Mouse (Mus musculus): ENCODE measurements at regions not wholly inside any gene's neighbourhood (a gene's known extent, or its start where the extent isn't known, plus 50 kb on each side); places are given as distances from the start of the nearest gene placed in this dataset.
A peak's percentile ranks its signal among the peaks of the same experiment; 100 is the strongest.

GRCm38 (mm10) chr4:131366656-131367055, 422.5 kb downstream of the Matn1 start:
- DNase-seq (ENCODE audit: low spot score): no peak

- no peak for DNase-seq (ENCODE audit: low spot score)
These were observed 428.3 kb downstream of the Matn1 start for GRCm38 (mm10) chr4:131372517-131372916.

DNA sequence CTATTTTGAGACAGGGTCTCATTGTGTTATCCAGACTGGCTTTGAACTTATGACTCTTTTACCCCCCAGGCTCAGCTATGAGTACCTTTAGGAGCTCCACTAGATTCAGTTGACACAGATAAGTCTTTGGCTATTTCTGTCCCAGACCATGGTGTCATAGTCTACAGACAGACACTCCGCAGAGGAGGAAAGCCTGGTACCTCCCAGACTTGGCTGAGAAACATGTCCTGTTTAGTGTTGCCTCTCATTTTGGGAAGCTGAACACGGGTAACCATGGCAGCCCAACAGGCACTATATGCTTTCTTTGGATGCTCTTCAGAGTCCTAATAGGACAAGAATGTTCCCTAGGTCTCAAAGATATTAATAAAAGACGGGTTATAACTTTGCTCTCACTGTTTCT, 429.0 kb downstream of the Matn1 start:
- no peak for DNase-seq (ENCODE audit: low spot score)

DNA sequence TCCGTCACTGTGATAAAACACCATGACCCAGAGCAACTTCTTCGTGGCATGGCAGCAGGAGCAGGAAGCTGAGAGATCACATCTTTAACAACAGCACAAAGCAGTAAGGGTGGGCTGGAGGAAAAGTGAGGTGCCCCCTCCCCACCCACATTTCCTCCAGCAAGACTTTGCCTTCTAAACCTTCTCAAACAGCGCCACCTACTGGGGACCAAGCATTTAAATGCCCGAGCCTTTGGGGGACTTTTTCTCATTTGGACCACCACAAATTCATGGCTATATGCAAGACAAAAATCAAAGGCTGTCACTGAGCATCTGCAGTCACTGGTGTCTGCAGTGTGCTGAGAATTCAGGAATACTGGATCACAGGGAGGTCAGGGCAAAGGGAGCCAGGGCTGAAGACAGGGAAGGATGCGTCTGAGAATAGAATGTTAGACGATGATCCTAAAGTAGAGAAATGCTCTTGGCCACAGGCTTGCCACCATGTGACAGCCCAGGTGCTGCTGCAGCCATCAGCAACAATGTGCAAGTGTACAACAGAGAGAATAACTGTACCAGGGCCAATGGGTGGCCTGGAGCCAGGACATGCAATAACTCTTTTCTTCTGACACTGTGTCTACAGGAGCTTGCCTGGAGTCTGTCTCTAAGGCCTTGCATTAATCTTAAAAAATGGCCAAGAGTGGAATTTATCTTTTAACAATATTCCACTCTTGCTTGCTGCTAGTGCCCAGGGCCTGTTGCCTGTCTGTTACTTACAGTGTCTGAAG, 430.5 kb downstream of the Matn1 start:
- no peak for DNase-seq (ENCODE audit: low spot score)

DNA sequence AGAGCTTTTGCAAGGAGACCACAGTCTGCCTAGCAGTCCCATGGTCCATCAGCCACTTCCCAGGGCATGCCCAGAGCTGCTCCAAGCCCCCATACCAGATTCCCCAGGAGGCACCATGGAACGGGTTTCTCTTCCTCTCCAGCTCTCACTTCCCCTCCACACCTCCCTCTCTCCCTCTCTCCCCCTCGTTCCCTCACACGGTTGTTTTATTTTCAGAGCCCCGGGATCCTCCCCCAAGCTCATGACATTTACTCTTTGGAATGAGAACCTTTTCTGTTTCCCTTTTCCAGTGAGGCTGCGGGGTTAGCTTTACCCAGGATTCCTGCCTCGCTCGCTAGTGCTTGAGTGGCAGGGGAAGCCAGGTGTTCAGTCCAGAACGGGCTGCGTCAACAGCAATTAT, 436.9 kb downstream of the Matn1 start:
- no peak for DNase-seq (ENCODE audit: low spot score)

- no peak for DNase-seq (ENCODE audit: low spot score)
These were observed 437.3 kb downstream of the Matn1 start for GRCm38 (mm10) chr4:131381529-131381928.

GRCm38 (mm10) chr4:131383862-131384261, 439.7 kb downstream of the Matn1 start:
- DNase-seq (ENCODE audit: low spot score): no peak

GRCm38 (mm10) chr4:131386961-131387360, 442.8 kb downstream of the Matn1 start:
- no peak for DNase-seq (ENCODE audit: low spot score)

DNA sequence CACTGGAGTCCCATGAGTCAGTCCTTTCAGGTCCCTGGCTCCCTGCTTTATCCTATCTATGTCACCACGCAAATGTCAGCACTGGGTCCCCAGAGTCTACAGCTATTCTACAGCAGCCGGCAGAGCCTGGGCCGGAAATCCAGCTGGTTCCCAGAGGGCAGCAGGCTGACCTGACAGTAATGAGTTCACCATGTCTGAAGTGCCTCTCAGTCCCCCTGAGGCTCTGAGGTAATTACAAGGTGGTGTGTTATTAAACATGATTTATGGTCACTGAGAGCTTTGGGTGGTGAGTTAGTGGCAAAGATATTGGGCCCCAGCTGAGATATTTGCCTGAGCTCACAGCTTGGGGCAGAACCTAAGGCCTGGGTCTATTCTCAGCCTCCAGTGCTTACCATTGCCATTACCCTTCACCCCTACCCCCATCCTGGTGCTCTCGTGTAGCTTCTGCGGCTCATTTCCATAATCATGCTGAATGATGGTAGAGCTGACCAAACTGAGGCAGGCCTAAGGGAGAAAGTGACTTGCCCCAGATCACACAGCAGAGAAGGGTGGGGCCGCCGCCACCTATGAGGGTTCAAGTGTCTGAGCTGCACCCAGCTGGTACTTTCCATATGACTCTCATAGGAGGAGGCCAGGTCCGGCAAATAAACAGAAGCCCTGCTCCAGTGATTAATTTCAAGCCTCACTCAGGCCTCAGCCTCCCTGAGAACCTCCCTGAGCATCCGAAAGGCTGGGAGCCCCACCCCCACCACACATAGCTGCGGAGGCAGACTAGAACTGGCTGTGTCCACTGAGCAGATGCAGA, 446.8 kb downstream of the Ptpru start:
- DNase-seq (ENCODE audit: low spot score): no peak

DNA sequence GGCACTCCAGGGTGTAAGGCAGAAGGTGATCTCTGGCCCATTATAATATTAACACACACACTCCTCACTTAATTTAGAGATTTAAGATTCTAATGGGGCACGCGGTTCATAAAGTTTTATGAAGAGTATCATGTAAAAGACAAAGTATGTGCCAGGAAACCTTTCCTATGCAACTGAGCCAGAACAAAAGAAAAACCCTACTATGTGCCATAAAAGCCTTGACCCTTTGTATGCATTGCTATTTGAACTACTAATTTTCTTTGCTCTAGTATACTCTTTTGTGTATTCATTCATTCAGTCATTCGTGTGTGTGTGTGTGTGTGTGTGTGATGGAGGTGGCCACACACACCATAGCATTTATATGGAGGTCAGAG, 446.2 kb downstream of the Ptpru start:
- no peak for DNase-seq (ENCODE audit: low spot score)

DNA sequence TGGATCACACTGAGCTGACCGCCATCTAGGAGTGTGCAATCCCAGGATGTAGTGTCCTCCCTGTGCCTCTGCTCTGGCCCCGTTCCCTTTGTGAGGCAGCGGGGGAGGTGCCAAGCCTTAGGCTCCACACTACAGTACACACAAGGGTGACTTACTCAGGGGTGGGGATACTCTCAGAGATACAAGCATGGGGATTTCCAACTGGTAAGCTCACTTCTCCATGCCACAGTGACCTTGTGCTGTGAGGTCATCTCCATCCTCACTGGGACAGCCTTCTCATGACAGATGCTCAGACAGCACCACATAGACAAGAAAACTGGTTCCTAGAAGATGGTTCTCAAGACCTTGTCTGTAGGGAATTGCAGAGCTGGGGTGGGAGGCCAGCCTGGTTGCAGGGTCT, 445.6 kb downstream of the Ptpru start:
- no peak for DNase-seq (ENCODE audit: low spot score)

- DNase-seq (ENCODE audit: low spot score): no peak
These were observed 441.8 kb downstream of the Ptpru start for GRCm38 (mm10) chr4:131396226-131396840.

DNA sequence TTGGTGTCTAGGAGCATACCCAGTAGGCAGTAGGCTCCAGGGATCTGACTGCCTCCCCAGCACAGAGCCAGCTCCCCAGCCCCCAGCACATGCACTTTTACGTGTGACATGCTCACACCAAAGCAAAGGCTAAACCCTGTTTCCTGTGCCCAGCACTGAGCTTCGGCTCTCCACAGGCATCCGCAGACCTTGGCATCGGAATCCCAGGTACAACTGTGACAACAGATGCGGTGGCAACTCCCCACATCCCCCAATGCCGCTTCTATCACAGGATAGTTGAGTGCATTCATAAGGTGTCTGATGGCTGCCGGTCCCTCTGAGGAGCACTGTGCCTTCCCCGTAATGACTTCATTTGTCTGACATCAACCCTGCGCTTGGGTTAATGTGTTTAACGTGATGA, 440.9 kb downstream of the Ptpru start:
- no peak for DNase-seq (ENCODE audit: low spot score)

DNA sequence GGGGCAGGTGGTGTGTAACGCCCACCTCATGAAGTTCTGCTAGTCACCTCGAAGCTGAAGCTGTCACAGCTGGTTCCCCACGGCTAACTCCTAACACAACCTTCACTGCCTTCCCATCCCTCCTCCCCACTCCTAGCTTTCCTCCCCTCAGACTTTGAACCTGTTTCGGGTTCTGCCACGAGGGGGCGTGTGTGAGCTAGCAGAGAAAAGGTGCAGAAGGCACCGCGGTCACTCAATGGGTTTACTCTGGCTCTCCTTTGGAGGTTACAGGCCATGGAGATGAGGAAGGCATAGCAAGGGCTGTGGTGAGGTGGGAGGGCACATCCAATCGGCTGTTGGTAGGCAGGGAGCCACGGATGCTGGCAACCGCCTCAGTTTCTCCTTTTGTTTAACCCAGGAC, 437.3 kb downstream of the Ptpru start:
- DNase-seq (ENCODE audit: low spot score): peak; percentile 31

DNA sequence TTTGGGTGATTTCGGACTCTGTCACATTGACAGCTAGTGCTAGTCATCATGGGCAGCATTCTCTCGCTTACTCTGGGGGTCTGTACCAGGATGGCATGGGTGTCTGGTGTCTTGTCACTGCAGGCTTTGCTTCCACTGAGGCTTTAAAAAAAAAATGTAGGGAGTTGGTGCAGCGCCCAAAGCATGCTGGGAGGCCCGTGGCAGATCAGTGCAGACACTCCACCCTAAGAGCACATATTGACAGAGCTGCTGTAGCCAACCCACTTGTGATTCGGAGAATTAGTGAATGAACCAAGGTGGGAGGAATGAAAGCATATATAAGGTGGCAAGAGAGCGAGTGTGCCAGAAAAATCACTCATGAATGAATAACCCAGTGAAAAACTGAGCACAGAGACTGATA, 436.8 kb downstream of the Ptpru start:
- DNase-seq (ENCODE audit: low spot score): no peak

GRCm38 (mm10) chr4:131405376-131406017, 432.6 kb downstream of the Ptpru start:
- DNase-seq (ENCODE audit: low spot score): no peak

- DNase-seq (ENCODE audit: low spot score): no peak
These were observed 430.6 kb downstream of the Ptpru start for GRCm38 (mm10) chr4:131407464-131407863.

DNA sequence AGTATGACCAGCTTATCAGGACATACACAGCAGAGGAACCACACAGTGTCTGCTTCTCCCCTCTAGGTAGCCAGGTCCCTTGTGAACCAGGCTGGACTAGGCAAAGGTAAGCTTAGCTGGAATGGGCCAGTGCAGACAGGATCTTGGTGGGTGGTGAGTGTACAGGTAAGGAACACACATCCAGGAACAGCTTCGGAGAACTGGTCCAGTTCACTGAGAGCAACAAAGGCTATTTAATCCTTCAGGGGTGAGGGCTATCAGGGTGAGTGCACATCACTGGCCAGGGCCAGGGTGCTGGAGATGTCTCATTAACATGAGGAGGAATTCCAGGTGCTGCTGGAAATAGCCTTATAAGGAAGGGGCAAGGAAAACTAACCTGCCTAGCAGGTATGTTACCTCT, 429.4 kb downstream of the Ptpru start:
- no peak for DNase-seq (ENCODE audit: low spot score)

- DNase-seq (ENCODE audit: low spot score): no peak
These were observed 428.3 kb downstream of the Ptpru start for GRCm38 (mm10) chr4:131409805-131410204.

DNA sequence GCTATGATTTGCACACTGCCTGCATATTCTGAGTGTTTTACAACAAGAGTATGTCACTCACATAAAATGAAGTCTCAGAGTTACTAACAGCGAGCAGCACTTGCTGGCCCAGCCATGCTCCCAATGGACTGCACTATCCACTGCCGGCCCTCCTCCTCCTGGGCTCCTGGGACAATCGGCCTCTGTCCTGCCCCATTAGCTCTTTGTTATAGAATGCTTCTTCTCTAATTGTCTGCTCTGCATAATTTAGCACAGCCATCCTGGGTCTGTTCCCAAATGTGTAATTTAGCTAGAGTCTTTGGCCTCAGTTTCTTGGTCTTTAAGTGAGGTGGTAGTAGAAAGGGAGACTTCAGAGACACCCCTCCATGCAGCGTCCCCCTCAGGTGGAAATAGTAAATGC, 426.2 kb downstream of the Ptpru start:
- DNase-seq (ENCODE audit: low spot score): no peak

DNA sequence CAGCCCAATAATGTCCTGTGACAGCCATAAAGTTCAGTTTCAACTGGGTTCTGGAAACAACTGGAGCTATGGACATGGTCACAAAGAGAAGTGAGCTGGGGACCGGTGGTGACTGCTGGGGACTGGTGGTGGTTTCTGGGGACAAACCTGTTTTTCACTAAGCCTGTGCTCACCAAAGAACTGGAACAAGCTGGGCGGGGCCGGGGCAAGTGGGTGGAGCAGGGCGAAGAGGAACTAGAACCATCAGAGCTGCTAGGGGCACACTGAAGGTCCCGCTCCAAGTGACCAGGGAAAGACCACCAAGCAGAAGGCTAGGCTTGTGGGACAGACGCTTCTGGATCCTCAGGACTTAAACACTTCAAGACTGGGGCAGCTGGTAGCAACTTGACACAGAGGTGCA, 424.7 kb downstream of the Ptpru start:
- no peak for DNase-seq (ENCODE audit: low spot score)

GRCm38 (mm10) chr4:131415453-131415852, 422.6 kb downstream of the Ptpru start:
- no peak for DNase-seq (ENCODE audit: low spot score)
